Mouse (Mus musculus): ENCODE measurements around the gene Dach1.
A peak's percentile ranks its signal among the peaks of the same experiment; 100 is the strongest.

Gene Dach1

GRCm38 (mm10) chr14:98037175-98037574 lies 132.4 kb downstream of the Dach1 start:
- DNase-seq (ENCODE audit: inconsistent ontology term) = no peak

- DNase-seq (ENCODE audit: inconsistent ontology term) = no peak
Observed at GRCm38 (mm10) chr14:98035261-98035660, 134.3 kb downstream of the Dach1 start.

GRCm38 (mm10) chr14:98023540-98023939 lies 146.0 kb downstream of the Dach1 start:
- DNase-seq (ENCODE audit: inconsistent ontology term) = no peak

GRCm38 (mm10) chr14:98014053-98014452 lies 155.5 kb downstream of the Dach1 start:
- DNase-seq (ENCODE audit: inconsistent ontology term) = no peak

- peak; percentile 83 for DNase-seq (ENCODE audit: inconsistent ontology term)
Observed at GRCm38 (mm10) chr14:98008501-98008900, 161.1 kb downstream of the Dach1 start.

GRCm38 (mm10) chr14:98002021-98002680 lies 167.4 kb downstream of the Dach1 start:
- DNase-seq (ENCODE audit: inconsistent ontology term) = no peak

- no peak for DNase-seq (ENCODE audit: inconsistent ontology term)
Observed at GRCm38 (mm10) chr14:97998584-97998983, 171.0 kb downstream of the Dach1 start.

GRCm38 (mm10) chr14:97983251-97983650 lies 186.3 kb downstream of the Dach1 start:
- no peak for DNase-seq (ENCODE audit: inconsistent ontology term)

- DNase-seq (ENCODE audit: inconsistent ontology term) = no peak
Observed at GRCm38 (mm10) chr14:97982676-97983075, 186.9 kb downstream of the Dach1 start.

- no peak for DNase-seq (ENCODE audit: inconsistent ontology term)
Observed at GRCm38 (mm10) chr14:97980879-97981278, 188.7 kb downstream of the Dach1 start.

GRCm38 (mm10) chr14:97976091-97976490 lies 193.5 kb downstream of the Dach1 start:
- no peak for DNase-seq (ENCODE audit: inconsistent ontology term)

- DNase-seq (ENCODE audit: inconsistent ontology term) = no peak
Observed at GRCm38 (mm10) chr14:97975447-97975846, 194.1 kb downstream of the Dach1 start.

- peak; percentile 60 for DNase-seq (ENCODE audit: inconsistent ontology term)
Observed at GRCm38 (mm10) chr14:97964543-97965069, 205.0 kb downstream of the Dach1 start.

GRCm38 (mm10) chr14:97963624-97964023 lies 205.9 kb downstream of the Dach1 start:
- no peak for DNase-seq (ENCODE audit: inconsistent ontology term)

- peak; percentile 81 for DNase-seq (ENCODE audit: inconsistent ontology term)
Observed at GRCm38 (mm10) chr14:97956356-97956755, 213.2 kb downstream of the Dach1 start.

- no peak for DNase-seq (ENCODE audit: inconsistent ontology term)
Observed at GRCm38 (mm10) chr14:97945471-97945870, 224.1 kb downstream of the Dach1 start.

- no peak for DNase-seq (ENCODE audit: inconsistent ontology term)
Observed at GRCm38 (mm10) chr14:97944643-97945268, 224.8 kb downstream of the Dach1 start.

- DNase-seq (ENCODE audit: inconsistent ontology term) = no peak
Observed at GRCm38 (mm10) chr14:97942361-97942760, 227.2 kb downstream of the Dach1 start.

- no peak for DNase-seq (ENCODE audit: inconsistent ontology term)
Observed at GRCm38 (mm10) chr14:97896622-97897021, 272.9 kb downstream of the Dach1 start.

- no peak for DNase-seq (ENCODE audit: inconsistent ontology term)
Observed at GRCm38 (mm10) chr14:97881976-97882375, 287.6 kb downstream of the Dach1 start.

GRCm38 (mm10) chr14:97871001-97871400 lies 298.6 kb downstream of the Dach1 start:
- no peak for DNase-seq (ENCODE audit: inconsistent ontology term)

- DNase-seq (ENCODE audit: inconsistent ontology term) = no peak
Observed at GRCm38 (mm10) chr14:97858384-97858783, 311.2 kb downstream of the Dach1 start.

GRCm38 (mm10) chr14:97857276-97857675 lies 312.3 kb downstream of the Dach1 start:
- no peak for DNase-seq (ENCODE audit: inconsistent ontology term)
